Mouse (Mus musculus): ENCODE measurements around the gene Chchd6.

DNA sequence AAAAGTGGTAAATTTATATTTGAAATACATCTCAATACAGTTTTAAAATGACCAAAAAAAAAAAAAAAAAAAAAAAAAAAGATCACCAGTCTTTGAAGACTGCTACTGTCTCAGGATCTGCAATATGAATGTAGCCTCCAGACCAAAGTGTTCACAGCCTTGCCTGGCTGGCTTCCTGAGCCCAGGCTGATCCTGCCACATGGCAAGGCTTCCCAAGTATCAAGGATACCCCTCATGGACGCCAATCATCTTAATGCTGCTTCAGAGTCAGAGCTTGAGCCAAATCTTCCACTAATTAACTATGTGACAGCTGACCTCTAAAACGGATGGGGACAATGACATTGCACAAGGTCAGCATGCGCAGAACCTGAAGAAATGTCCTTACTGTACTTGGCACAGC, 3.9 kb downstream of the Chchd6 start:
- TF ChIP-seq CTCF (IDR thresholded peaks at IDR 0.05): no peak
- no peak for TF ChIP-seq POLR2A (IDR thresholded peaks at IDR 0.05; ENCODE audit: insufficient read depth, low read depth, low read length)

Measured in heart, adult 2 months (tissue).